Mouse (Mus musculus): ENCODE results near the gene Zbtb38.
A peak's percentile ranks its signal among the peaks of the same experiment; 100 is the strongest.

The Zbtb38 gene

GRCm38 (mm10) chr9:96731039-96731895 lies 21.4 kb downstream of the Zbtb38 start:
- DNase-seq (ENCODE audit: low read depth, low spot score), result no peak

DNA sequence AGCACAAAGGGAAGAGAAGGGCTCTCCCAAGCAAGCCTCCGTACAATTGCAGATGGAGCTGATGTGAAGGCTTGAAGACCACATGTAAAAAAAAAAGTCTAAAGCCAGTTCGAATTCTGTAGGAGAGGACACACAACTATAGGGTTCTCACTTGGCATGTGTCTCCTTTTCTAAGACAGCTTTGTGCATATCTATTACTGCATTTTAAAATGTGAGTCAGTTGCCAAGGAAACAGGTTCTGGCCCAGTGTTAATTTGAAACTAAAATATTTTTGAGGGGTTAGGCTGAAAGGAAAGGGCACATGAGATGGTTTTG lies 22.4 kb downstream of the Zbtb38 start:
- no peak for DNase-seq (ENCODE audit: low read depth, low spot score)

- no peak for DNase-seq (ENCODE audit: low read depth, low spot score)
Observed at GRCm38 (mm10) chr9:96729537-96730310, 22.9 kb downstream of the Zbtb38 start.

DNA sequence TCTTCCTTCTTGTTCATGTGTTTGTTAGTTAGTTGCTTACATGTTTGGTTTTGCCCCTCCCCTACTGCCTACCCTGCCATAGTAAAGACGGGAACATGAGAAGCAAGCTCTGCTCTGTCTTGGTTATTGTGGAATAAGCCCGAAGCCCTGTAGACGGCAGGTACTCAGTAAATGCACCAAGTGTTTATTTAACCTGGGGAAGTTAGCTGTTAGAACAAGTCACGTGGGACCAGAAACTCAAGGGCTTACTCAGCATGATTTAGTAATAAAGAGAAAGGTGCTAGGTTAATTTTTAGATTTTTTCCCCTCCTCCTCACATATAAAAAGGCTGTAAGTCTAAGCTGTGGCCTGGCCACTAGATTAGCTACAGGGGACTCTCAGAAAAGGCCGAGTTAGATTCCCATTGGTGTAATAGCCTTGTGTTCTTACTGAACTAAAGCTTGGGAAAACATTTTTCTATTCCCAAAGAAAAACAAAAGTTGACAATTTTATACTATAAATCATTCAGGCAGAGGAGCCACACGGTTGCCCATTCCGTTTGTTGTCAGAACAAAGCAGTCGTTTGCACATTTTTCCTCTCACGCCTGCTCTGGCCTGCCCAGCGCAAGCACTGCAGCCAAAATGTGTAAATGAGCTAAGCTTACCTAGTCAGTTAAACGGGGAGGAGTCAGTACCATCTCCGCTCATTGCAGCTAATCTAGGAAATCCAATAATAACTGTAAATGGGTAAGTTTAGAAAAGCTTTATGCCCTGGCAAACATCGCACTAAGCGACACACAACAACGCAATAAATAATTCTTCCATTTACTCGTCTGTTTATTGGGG lies 24.1 kb downstream of the Zbtb38 start:
- no peak for DNase-seq (ENCODE audit: low read depth, low spot score)

GRCm38 (mm10) chr9:96727688-96728087 lies 24.9 kb downstream of the Zbtb38 start:
- DNase-seq (ENCODE audit: low read depth, low spot score), result no peak

DNA sequence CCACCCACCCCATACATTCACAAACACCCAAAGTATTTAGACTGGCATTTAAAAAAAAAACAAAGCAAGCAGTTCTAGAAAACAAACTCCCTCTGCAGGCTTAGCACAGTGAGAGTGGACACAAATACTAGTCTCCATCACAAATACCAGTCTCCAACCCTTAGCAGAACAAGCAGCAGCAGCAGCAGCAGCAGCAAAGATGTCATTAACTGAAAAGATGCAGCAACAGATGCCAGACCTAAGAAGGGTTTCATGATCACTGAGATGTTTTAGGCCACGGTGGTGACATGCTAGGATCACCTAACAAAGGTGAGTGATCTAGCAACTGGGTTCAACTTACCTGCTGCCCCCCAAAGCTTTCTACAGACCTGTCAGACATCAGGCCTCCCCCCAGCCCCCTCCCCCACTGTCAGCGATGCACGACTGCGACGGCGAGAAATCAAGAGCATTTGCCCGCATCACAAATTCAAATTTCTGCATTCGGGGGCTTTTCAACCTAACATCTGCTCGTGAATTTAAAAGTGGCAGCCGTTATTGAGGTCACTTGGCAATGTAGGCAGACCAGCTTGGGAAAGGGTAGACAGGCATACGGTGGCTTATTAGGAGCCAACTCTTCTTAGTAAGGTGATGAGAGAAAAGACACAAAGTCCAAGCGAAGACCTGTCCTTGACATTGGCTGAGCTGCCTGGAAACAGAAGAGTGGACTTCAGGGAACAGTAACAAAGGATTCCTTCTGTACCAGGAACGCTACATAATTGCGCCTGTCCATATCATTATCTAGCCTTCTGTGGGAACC lies 26.1 kb downstream of the Zbtb38 start:
- DNase-seq (ENCODE audit: low read depth, low spot score), result no peak

DNA sequence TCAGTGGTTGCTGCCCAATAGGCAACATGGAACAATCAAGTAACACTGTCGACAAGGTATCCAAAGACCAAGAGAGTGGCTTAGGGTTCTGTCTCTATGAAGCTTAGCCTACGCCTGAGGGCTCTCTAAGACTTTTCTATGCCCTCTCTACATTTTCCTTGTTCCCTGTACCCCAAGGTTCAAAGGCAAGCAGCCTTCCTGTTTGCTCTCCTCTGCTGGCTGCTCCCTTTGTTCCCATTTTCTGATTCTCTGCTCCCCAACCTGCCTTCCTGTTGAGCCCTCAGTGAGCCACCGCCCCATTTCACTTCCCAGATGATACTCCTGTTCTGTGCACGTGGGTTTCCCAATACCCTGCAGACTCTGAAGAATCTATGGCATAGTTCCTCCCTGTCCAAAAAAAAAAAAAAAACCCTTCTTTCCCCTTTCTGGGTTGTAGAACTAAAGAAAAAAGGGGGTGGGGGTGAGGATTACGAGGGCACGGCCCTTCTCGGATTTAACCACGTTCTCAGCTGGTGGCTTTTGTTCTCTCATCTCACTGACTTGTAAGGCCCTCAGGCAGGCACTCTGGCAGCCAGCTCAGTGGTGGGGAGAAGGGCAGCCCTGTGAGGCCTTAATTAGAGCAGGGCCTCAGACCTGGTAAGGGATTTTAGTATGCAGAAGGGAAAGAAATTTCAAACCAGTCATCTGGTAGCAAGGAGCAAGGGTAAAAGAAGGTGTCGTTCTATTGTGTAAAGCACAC lies 26.9 kb downstream of the Zbtb38 start:
- peak; percentile 56 for DNase-seq (ENCODE audit: low read depth, low spot score)

GRCm38 (mm10) chr9:96723650-96724049 lies 29.0 kb downstream of the Zbtb38 start:
- DNase-seq (ENCODE audit: low read depth, low spot score), result no peak

DNA sequence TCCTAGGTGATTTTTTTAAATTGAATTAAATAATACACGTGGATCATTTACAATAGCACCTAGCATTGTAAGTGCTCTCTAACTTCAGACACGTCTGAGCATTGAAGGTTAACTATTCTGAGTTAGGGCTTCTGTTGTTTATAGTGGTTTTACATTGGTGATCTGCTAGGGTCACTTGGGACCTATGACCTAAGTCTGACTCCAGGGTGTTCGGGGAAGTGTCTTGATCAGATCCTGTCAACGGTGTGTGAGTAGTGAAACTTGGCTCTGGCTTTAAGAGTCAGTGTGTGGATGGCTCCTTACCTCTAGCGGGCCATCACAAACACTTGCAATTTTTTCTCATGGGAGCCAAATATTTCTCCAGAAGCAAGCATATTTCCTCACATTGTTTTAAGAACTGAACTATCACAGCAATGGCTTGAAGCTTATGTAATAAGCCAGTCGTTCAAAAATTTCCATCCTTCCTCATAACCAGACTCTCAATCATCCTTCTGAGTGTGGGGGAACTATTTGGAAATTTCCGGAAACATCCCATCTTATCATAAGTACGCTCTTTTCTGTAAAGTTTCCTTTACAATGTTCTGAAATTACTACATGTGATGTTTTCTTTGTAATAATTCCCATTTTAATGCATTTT lies 31.4 kb downstream of the Zbtb38 start:
- DNase-seq (ENCODE audit: low read depth, low spot score), result no peak

GRCm38 (mm10) chr9:96720510-96721162 lies 32.0 kb downstream of the Zbtb38 start:
- no peak for DNase-seq (ENCODE audit: low read depth, low spot score)

- peak; percentile 42 for DNase-seq (ENCODE audit: low read depth, low spot score)
Observed at GRCm38 (mm10) chr9:96719408-96720158, 33.0 kb downstream of the Zbtb38 start.

DNA sequence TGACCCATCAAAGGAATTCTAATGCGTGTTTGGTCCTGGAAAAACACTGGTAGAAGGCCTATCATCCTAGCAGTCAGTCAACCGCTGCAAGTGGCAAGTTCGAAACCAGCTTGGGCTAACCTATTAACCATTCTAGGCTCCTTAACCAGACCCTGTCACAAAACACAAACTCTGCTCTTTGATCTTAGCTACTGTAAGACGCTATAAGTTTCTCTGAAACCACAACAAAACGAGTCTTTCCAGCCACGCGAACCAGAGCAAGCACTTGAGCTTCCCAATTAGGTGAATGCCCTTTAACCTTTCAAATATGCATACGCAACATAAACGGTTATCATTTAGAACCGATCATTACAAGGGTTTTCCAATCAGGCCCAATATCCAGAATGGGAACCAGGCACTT lies 33.7 kb downstream of the Zbtb38 start:
- no peak for DNase-seq (ENCODE audit: low read depth, low spot score)

- no peak for DNase-seq (ENCODE audit: low read depth, low spot score)
Observed at GRCm38 (mm10) chr9:96718402-96718798, 34.2 kb downstream of the Zbtb38 start.

- DNase-seq (ENCODE audit: low read depth, low spot score), result no peak
Observed at GRCm38 (mm10) chr9:96717698-96718401, 34.8 kb downstream of the Zbtb38 start.

GRCm38 (mm10) chr9:96716735-96717444 lies 35.7 kb downstream of the Zbtb38 start:
- no peak for DNase-seq (ENCODE audit: low read depth, low spot score)

DNA sequence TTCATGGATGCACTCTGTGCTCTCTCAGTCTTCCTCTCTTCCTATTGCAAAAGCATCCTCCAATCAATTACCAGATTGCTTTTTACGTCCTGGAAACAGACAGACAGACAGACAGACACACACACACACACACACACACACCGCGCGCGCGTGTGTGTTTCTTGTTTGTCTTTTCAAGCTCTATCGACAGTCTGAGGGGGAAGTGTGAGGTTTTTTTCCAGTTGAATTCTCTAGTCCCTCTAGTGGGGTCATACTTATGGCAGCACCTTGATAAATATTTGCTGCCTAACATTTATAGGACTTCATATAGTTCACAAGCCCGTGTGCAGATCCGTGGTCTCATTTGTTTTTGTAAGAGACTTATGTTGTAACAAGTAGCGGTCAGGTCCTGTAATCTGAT lies 36.5 kb downstream of the Zbtb38 start:
- DNase-seq (ENCODE audit: low read depth, low spot score), result no peak

GRCm38 (mm10) chr9:96715171-96715570 lies 37.5 kb downstream of the Zbtb38 start:
- DNase-seq (ENCODE audit: low read depth, low spot score), result no peak
